In the genomic region with DNA sequence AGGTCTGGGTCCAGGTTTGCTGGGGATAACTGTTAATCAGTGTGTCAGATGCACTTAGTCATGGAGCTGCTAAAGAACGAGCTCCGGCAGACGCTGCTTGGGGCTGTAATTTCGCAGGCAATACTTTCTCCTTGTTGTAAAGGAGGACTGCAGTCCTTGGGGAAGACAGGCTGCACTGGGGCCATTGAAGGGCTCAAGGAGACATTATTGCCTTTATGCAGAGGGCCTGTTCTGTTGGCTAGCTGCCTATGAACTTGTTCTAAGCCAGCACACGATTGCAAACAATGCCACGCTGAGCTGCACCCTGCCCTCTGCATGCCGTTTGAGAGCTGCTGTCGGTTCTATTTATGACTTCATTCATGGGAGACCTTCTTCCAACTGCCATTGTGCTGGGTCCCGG, we compare ENCODE assay signal across 12 mouse cellular contexts.
DNase-seq lines count a peak whose midpoint lies in the region; ATAC-seq lines count a peak whose summit lies in the region.
"Had no signal": no experiment of that assay in that cellular context is flagged by ENCODE, and none has a peak within 500 bp of the region (broad histone marks: within the 10 kb centered on the region; RNA-seq: fewer than 3 reads in every experiment).

No protein-coding gene starts in this region.

- WGBS in heart, embryonic 16.5 days = 45% methylated on average over 9 of the region's 9 CpGs
- WGBS in hindbrain, embryonic 11.5 days = 51% methylated on average over 9 of the region's 9 CpGs
- WGBS in midbrain, embryonic 15.5 days = 15% methylated on average over 9 of the region's 9 CpGs
- 64% methylated on average over 9 of the region's 9 CpGs for WGBS in heart, embryonic 10.5 days

- intact Hi-C loops in heart, postnatal 25 days (cut with DNase I) = no loop called here

- no peaks in the 10 kb centered on the region for H3K36me3 ChIP-seq in heart, embryonic 16.5 days (ENCODE audit: control insufficient read depth, insufficient read depth)
- no peaks in the 10 kb centered on the region for H3K36me3 ChIP-seq in hindbrain, embryonic 11.5 days (ENCODE audit: control insufficient read depth, insufficient read depth, low read length)
- no peaks in the 10 kb centered on the region for H3K36me3 ChIP-seq in midbrain, embryonic 15.5 days (replicated peaks)
- no peaks in the 10 kb centered on the region for H3K36me3 ChIP-seq in heart, embryonic 10.5 days
- H3K36me3 ChIP-seq: limb, embryonic 13.5 days had no signal

- peaks cover 12% of the 10 kb centered on the region for H3K4me1 ChIP-seq in heart, embryonic 16.5 days (ENCODE audit: control insufficient read depth, insufficient read depth, low read length)
- H3K4me1 ChIP-seq in hindbrain, embryonic 11.5 days (replicated peaks; ENCODE audit: control insufficient read depth, insufficient read depth, low read length) = peaks cover 5% of the 10 kb centered on the region
- peaks cover 28% of the 10 kb centered on the region for H3K4me1 ChIP-seq in midbrain, embryonic 15.5 days
- peaks cover 30% of the 10 kb centered on the region for H3K4me1 ChIP-seq in heart, embryonic 10.5 days

- peak; percentile 55 for DNase-seq in adrenal gland, adult 2 months
- DNase-seq in adrenal gland, postnatal 4 days (ENCODE audit: low spot score in 2 of 2) = no peak
- no peak for DNase-seq in heart, postnatal 25 days (ENCODE audit: low spot score)
- no peak for DNase-seq in hindbrain, embryonic 11.5 days (ENCODE audit: low spot score)
- no peak for DNase-seq in heart, embryonic 10.5 days (ENCODE audit: low spot score)
- no peak for DNase-seq in kidney, postnatal 14 days
- DNase-seq: cerebellum, postnatal 14 days; kidney, adult 8-10 months; lung, adult 2 months had no signal

- H3K9me3 ChIP-seq in heart, embryonic 16.5 days (replicated peaks; ENCODE audit: control insufficient read depth, low read length) = no peaks in the 10 kb centered on the region
- H3K9me3 ChIP-seq in hindbrain, embryonic 11.5 days (ENCODE audit: control insufficient read depth, low read length) = no peaks in the 10 kb centered on the region
- no peaks in the 10 kb centered on the region for H3K9me3 ChIP-seq in midbrain, embryonic 15.5 days
- no peaks in the 10 kb centered on the region for H3K9me3 ChIP-seq in heart, embryonic 10.5 days
- H3K9me3 ChIP-seq: limb, embryonic 13.5 days had no signal

- no peak overlapping the region for H3K4me2 ChIP-seq in heart, embryonic 16.5 days (ENCODE audit: low read depth, low read length)
- H3K4me2 ChIP-seq in hindbrain, embryonic 11.5 days (replicated peaks; ENCODE audit: low read depth, low read length) = no peak overlapping the region
- H3K4me2 ChIP-seq in midbrain, embryonic 15.5 days = no peak overlapping the region
- H3K4me2 ChIP-seq: limb, embryonic 13.5 days had no signal

- H3K9ac ChIP-seq in heart, embryonic 16.5 days (ENCODE audit: low read length) = no peak overlapping the region
- no peak overlapping the region for H3K9ac ChIP-seq in hindbrain, embryonic 11.5 days (ENCODE audit: low read depth, low read length)
- no peak overlapping the region for H3K9ac ChIP-seq in midbrain, embryonic 15.5 days
- H3K9ac ChIP-seq: limb, embryonic 13.5 days had no signal

- H3K27ac ChIP-seq in heart, embryonic 16.5 days (ENCODE audit: low read length) = no peak overlapping the region
- 0 out of 2 replicates have a peak overlapping the region, but pooled peaks have one; percentile 36 for H3K27ac ChIP-seq in hindbrain, embryonic 11.5 days (ENCODE audit: low read depth, low read length)
- H3K27ac ChIP-seq in midbrain, embryonic 15.5 days = 0 out of 2 replicates have a peak overlapping the region, but pooled peaks have one; percentile 10
- H3K27ac ChIP-seq in heart, embryonic 10.5 days = no peak overlapping the region

- H3K27me3 ChIP-seq in heart, embryonic 16.5 days (ENCODE audit: control insufficient read depth, insufficient read depth, low read length) = no peaks in the 10 kb centered on the region
- no peaks in the 10 kb centered on the region for H3K27me3 ChIP-seq in hindbrain, embryonic 11.5 days (ENCODE audit: control insufficient read depth, insufficient read depth, low read length)
- no peaks in the 10 kb centered on the region for H3K27me3 ChIP-seq in midbrain, embryonic 15.5 days (replicated peaks)
- no peaks in the 10 kb centered on the region for H3K27me3 ChIP-seq in heart, embryonic 10.5 days (ENCODE audit: insufficient read depth, poor library complexity, severe bottlenecking)
- H3K27me3 ChIP-seq: limb, embryonic 13.5 days had no signal

- H3K4me3 ChIP-seq in heart, embryonic 16.5 days (ENCODE audit: low read length) = no peak overlapping the region
- no peak overlapping the region for H3K4me3 ChIP-seq in hindbrain, embryonic 11.5 days (ENCODE audit: low read depth, low read length)
- no peak overlapping the region for H3K4me3 ChIP-seq in midbrain, embryonic 15.5 days
- no peak overlapping the region for H3K4me3 ChIP-seq in heart, embryonic 10.5 days
- H3K4me3 ChIP-seq: limb, embryonic 13.5 days had no signal

- peak; percentile 63 for ATAC-seq in heart, embryonic 16.5 days (replicated peaks; ENCODE audit: extremely low read depth, insufficient read depth, low FRiP score)
- no peak for ATAC-seq in hindbrain, embryonic 11.5 days (ENCODE audit: low FRiP score)
- ATAC-seq in midbrain, embryonic 15.5 days (replicated peaks) = peak; percentile 28

Comparison
In these comparisons a context has a peak if more than half of its experiments do, and no peak if none do; other contexts are left out.
1. H3K27ac ChIP-seq: peak in hindbrain, embryonic 11.5 days (single experiment) and midbrain, embryonic 15.5 days (single experiment); none in heart, embryonic 16.5 days (single experiment) and heart, embryonic 10.5 days (single experiment).